Mouse (Mus musculus) kidney, adult 2 months (tissue): Measurements from ENCODE around the gene Armc6.

ENCODE experiments used
- CTCF ChIP-seq: fragments of 200-500 bp; conservative IDR thresholded peaks from 2 replicates; pipeline ENCODE4 v1.5.1; 2011; ENCODE audit warnings: low read depth, mild to moderate bottlenecking, control low read depth, low read length, moderate library complexity, mixed read lengths; ENCODE audit not compliant: insufficient read depth, insufficient read length
- POLR2A ChIP-seq: fragments of 200-500 bp; IDR thresholded peaks from one replicate; pipeline ENCODE4 v1.6.1; 2011; ENCODE audit warnings: low read depth, low read length, control low read depth

DNA sequence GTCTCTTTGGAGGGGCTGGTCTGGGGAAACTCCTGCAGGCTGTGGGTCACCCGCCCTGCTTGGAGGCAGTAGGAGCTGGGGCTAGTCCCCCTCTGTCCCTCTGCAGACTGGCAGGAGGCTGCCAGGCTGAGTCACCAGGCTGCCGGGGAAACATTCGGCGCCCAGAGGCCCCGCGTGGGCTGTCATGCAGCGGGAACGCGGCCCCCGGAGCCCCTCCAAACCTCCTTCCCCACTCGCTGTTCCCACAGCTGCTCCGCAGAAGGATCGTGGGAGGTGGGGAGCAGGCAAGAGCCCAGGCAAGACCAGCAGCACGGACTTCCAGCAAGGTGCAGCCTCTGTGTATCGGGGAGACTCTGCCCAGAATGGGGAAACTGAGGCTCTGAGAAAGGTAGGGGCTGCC lies 43.9 kb upstream of the Armc6 start:
- TF ChIP-seq CTCF (no peak), POLR2A (no peak)
